Mouse (Mus musculus) monocyte, adult 5-6 weeks (primary cell): ENCODE data around the gene Cyp8b1. TPM values are rescaled to one million over a fixed set of nuclear protein-coding genes. Genes with fewer than 3 reads are reported as not detected.

ENCODE experiments used
- ATAC-seq: fragments of 153-309, 156-312 bp; replicated peaks from 2 replicates; pipeline ENCODE4 v1.8.0; 2017; ENCODE audit warnings: mild to moderate bottlenecking; ENCODE audit not compliant: low TSS enrichment, insufficient number of reproducible peaks, severe bottlenecking, poor library complexity, low FRiP score
- total RNA-seq: library from RNA; stranded (forward); fragments of 200-1000, 200-491, 200-594 nt; gene quantifications from 3 replicates; pipeline ENCODE4 v1.2.3, GENCODE M21; 2017

Cyp8b1 gene
- total RNA-seq, 1 experiment from 2014 or later, result not detected

- no peak for ATAC-seq
Observed at GRCm38 (mm10) chr9:121898245-121898644, 17.9 kb downstream of the Cyp8b1 start, which contains the start of gene Ackr2. Gene Ackr2 (plus strand): TSS chr9:121898355.

- ATAC-seq, result no peak
Observed at GRCm38 (mm10) chr9:121896820-121897219, 19.3 kb downstream of the Cyp8b1 start.

DNA sequence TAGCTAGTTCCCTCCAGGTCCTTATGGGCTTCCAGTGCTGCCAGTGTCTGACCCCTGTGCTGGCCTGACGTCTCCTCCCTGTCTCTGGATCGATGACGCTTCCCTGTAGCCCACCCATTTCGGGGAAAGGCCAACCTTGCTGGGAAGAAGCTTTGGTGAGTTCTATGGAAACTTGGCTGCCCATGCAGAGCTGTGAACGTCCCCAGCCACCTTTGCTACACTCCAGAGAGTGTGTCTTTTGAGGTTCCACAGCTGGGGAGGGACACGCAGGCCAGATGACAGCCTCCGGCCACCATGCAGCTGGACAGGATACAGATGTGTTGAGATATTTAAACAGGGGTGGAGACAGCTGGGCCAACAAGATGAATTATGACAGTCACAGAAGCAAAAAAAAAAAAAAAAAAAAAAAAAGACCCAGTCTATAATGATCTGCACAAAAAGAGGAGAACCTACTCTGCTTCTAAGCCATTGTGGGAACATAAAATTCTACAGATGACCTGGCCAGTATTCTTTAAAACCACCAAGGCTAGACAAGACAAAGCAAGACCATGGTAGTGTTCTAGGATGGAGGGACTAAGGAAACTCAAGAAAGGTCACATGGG, 20.6 kb downstream of the Cyp8b1 start:
- no peak for ATAC-seq

GRCm38 (mm10) chr9:121894447-121894846, 21.7 kb downstream of the Cyp8b1 start:
- ATAC-seq, result no peak

DNA sequence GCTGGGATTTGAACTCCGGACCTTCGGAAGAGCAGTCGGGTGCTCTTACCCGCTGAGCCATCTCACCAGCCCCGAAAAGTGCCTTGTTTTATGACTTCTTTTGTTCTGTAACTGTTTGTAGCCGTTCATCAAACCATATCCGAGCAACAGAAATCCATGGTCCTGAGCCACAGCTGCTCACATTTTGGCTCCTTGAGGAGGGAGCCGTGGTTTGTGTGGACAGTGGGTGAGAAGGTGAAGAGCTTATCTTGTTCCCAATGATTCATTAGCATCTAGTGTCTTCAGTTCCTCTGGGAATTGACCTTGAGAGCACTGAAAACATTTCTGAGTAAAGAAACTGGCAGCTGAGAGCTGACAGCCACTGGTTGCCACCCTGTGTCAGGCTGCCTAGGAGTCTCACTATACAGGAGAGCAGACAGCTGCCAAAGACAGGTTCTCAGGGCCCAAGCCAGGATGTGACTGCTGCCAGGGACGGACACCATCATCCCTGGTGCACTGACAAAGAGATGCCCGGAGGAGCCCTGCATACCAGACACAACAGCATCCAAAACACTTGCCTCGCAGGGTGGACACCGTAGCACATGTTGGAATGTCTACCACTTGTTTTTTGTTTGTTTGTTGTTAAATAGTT, 23.9 kb downstream of the Cyp8b1 start:
- no peak for ATAC-seq

- no peak for ATAC-seq
Observed at GRCm38 (mm10) chr9:121891301-121891700, 24.8 kb downstream of the Cyp8b1 start.

DNA sequence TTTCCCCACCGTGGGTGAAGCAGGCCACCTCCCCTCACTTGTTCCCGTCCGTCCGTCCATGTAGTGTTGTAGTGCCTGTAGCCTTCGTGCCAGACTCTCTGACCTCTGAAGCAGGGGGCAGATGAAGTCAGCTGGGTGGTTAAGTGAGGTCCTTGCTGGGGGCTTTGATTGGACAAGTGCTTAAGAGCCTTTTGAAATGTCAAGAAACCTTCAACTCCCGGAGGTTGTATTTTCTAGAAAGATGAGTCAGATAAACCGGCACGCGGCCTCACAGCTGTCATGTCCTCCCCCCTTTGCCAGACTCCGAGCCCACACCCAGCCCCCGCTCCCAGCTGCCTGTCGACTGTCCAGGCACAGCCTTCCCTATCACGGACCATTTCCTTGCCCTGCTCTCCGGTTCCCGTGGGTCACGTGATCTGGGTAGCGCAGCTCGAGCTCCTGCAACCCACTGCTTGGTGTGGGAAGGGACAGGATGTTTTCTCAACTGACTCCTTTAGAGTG, 25.6 kb downstream of the Cyp8b1 start:
- no peak for ATAC-seq

- ATAC-seq, result no peak
Observed at GRCm38 (mm10) chr9:121889927-121890440, 26.1 kb downstream of the Cyp8b1 start.

GRCm38 (mm10) chr9:121882015-121882457, 34.1 kb downstream of the Cyp8b1 start:
- no peak for ATAC-seq

DNA sequence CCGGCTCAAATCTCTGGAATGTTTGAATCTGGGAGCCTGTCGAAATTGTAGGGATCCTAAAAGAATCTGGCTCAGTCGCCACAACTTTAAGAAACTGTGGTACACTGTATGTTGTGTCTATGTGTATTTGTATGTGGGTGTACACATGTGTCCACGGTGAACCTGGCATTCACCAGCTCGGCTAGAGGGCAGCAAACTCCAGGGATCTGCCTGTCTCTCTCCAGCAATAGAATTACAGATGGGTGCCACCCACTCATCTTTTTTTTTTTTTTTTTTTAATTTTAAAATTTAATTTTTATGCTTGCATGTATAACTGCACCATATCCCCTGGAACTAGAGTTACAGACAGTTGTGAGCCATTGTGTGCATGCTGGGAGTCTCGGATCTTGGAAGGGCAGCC, 34.8 kb downstream of the Cyp8b1 start:
- no peak for ATAC-seq

GRCm38 (mm10) chr9:121880840-121881239, 35.3 kb downstream of the Cyp8b1 start:
- peak; percentile 50; the same call in 1 of the 2 replicates for ATAC-seq

GRCm38 (mm10) chr9:121877052-121877740, 38.9 kb downstream of the Cyp8b1 start:
- ATAC-seq, result no peak

GRCm38 (mm10) chr9:121873578-121873977, 42.5 kb downstream of the Cyp8b1 start:
- ATAC-seq, result no peak

DNA sequence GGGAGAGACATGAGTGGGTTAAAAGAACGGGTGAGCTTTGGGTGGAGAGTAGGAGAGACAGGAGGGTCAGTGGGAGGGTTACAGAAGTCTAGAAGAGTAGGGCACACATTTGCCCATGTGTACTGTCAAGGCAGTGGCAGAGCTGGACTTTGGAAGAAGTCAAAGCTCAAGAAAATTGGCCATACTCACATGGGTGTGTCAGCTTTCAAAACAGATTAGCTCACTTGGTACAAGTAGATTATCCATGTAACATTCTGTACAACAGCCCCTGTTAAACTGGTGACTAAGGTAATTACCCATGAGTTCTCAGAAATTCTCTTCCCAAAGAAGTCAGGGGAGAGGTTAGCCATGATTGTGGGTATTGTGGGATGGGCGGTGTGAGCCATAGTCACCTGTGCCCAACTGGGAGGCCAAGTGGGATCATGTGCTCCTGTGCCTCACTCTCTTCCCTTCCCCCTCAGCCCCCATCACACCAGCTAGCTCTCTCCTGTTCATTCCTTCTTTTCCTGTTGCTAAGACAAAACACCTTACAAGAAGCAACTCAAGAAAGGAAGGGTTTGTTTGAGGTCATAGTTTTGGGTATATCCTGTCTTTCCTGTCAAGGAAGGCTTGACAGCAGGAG, 43.9 kb downstream of the Cyp8b1 start:
- ATAC-seq, result no peak

GRCm38 (mm10) chr9:121869973-121870515, 46.1 kb downstream of the Cyp8b1 start:
- ATAC-seq, result no peak

GRCm38 (mm10) chr9:121869432-121869831, 46.7 kb downstream of the Cyp8b1 start:
- no peak for ATAC-seq

DNA sequence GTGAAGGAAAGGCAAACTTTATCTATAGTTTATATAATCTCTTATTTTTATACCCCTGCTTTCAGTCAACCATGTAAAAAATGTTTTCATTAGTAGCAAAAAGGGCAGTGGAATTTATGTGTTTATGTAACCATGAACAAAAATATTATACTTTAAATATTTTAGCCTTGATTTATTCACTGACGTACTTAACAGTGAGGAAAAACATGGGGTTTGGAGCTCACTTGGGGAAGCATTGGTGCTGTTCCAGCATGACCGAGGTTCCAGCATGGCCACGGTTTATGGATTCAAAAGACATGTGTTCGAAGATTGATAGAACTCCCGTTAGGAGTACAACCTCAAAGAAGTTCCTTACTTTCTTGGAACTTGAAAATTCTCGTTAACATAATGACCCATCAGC, 47.9 kb downstream of the Cyp8b1 start:
- ATAC-seq, result no peak

DNA sequence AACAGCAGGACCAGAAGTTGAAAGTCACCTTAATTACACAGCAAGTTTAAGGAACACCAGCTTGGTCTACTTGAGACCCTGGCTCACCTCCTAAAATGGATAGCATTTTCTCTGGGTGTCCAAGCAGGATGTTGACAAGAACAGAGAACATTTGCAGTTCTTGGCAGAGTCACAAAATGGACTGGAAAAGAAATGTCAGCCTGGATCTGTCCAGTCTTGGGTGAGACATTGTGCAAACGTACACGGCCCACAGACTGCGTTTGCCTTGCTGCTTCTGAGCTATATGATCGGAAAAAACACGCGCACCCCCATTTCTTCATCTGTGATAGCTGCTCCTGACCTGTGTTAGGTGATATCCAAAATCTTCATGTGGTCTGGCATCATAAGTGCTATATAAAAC, 48.5 kb downstream of the Cyp8b1 start:
- no peak for ATAC-seq
